Comparison of ENCODE assay signal across 35 mouse cellular contexts in the genomic region with DNA sequence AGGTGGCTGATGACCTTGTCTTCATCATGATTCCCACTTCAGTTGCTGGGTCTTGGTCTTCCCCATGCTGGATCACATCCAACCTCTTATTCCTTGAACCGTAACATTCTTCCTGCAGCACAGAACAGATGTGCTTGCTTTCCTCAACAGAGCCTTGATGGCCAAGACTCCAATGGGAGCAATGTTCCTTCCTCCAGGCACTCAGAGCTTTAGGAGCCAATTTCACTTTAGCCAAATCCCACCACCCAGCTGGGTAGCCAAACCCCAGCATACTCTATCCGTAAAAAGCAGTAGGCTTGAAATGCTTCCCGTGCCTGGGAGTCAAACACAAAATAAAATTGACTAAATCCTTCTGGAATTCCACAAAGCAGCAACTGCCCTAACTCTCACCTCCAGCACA.
"Had no signal": no experiment of that assay in that cellular context is flagged by ENCODE, and none has a peak within 500 bp of the region (broad histone marks: within the 10 kb centered on the region; RNA-seq: fewer than 3 reads in every experiment).

No protein-coding gene starts in this region.

- ATAC-seq: hindbrain, embryonic 16.5 days; hindbrain, postnatal 0 days; inflammation-experienced regulatory T-cells, adult 6 months; intestine, embryonic 15.5 days; intestine, embryonic 16.5 days; intestine, postnatal 0 days had no signal

- H3K9me3 ChIP-seq: heart, embryonic 10.5 days; heart, embryonic 12.5 days; heart, embryonic 13.5 days; heart, embryonic 15.5 days; hindbrain, embryonic 10.5 days; hindbrain, embryonic 12.5 days; hindbrain, embryonic 13.5 days; hindbrain, embryonic 15.5 days; intestine, embryonic 15.5 days; kidney, embryonic 15.5 days had no signal

- H3K36me3 ChIP-seq: heart, embryonic 10.5 days; heart, embryonic 12.5 days; heart, embryonic 13.5 days; heart, embryonic 15.5 days; hindbrain, embryonic 10.5 days; hindbrain, embryonic 12.5 days; hindbrain, embryonic 13.5 days; hindbrain, embryonic 15.5 days; intestine, embryonic 15.5 days; kidney, embryonic 15.5 days had no signal

- H3K27me3 ChIP-seq: heart, embryonic 12.5 days; heart, embryonic 13.5 days; heart, embryonic 15.5 days; hindbrain, embryonic 12.5 days; hindbrain, embryonic 13.5 days; hindbrain, embryonic 15.5 days; intestine, embryonic 15.5 days; kidney, embryonic 15.5 days had no signal

- H3K4me3 ChIP-seq: heart, embryonic 10.5 days; heart, embryonic 12.5 days; heart, embryonic 13.5 days; heart, embryonic 15.5 days; hindbrain, embryonic 10.5 days; hindbrain, embryonic 12.5 days; hindbrain, embryonic 13.5 days; hindbrain, embryonic 15.5 days; intestine, embryonic 15.5 days; kidney, embryonic 15.5 days; layer of hippocampus, adult 2 months had no signal

- H3K4me1 ChIP-seq: heart, embryonic 10.5 days; hindbrain, embryonic 10.5 days; hindbrain, embryonic 12.5 days; hindbrain, embryonic 13.5 days; hindbrain, embryonic 15.5 days; intestine, embryonic 15.5 days; kidney, embryonic 15.5 days had no signal

- H3K9ac ChIP-seq: heart, embryonic 12.5 days; heart, embryonic 13.5 days; heart, embryonic 15.5 days; hindbrain, embryonic 12.5 days; hindbrain, embryonic 13.5 days; hindbrain, embryonic 14.5 days; hindbrain, embryonic 15.5 days; intestine, embryonic 15.5 days; kidney, embryonic 15.5 days had no signal

- H3K27ac ChIP-seq: heart, embryonic 10.5 days; heart, embryonic 13.5 days; heart, embryonic 15.5 days; hindbrain, embryonic 10.5 days; hindbrain, embryonic 12.5 days; hindbrain, embryonic 13.5 days; hindbrain, embryonic 14.5 days; hindbrain, embryonic 15.5 days; hindbrain, postnatal 0 days; intestine, embryonic 15.5 days; kidney, embryonic 15.5 days; kidney, postnatal 0 days; layer of hippocampus, adult 2 months had no signal

- H3K4me2 ChIP-seq: heart, embryonic 11.5 days; heart, embryonic 12.5 days; heart, embryonic 13.5 days; heart, embryonic 15.5 days; hindbrain, embryonic 12.5 days; hindbrain, embryonic 13.5 days; hindbrain, embryonic 14.5 days; hindbrain, embryonic 15.5 days; intestine, embryonic 15.5 days; kidney, embryonic 15.5 days had no signal

- DNase-seq: heart, postnatal 10 days; heart, postnatal 14 days; heart, postnatal 36 days; heart, postnatal 4 days; kidney, adult 11 months; kidney, adult 18-20 months; kidney, adult 2 months; kidney, adult 8-10 months; kidney, adult 9 months; kidney, postnatal 10 days; kidney, postnatal 14 days; kidney, postnatal 25 days; kidney, postnatal 36 days; kidney, postnatal 4 days; layer of hippocampus, adult 9-11 months; layer of hippocampus, postnatal 36 days had no signal
